In genomic region chr3:87765091-87765490, GRCm38 (mm10) we compare ENCODE assay signal across 9 mouse cellular contexts. TPM values are rescaled to one million over a fixed set of nuclear protein-coding genes. Genes with fewer than 3 reads are reported as not detected.
A peak's percentile ranks its signal among the peaks of the same experiment; 100 is the strongest.
DNase-seq lines count a peak whose midpoint lies in the region; ATAC-seq and TF ChIP-seq lines count a peak whose summit lies in the region.
"Had no signal": no experiment of that assay in that cellular context is flagged by ENCODE, and none has a peak within 500 bp of the region (broad histone marks: within the 10 kb centered on the region; RNA-seq: fewer than 3 reads in every experiment).

No protein-coding gene starts in this region.

- no peak for TF ChIP-seq CTCF in left cerebral cortex, adult 2 months (IDR thresholded peaks at IDR 0.05)
- TF ChIP-seq CTCF in liver, postnatal 0 days (IDR thresholded peaks at IDR 0.05; ENCODE audit: low read depth): no peak

- peak overlapping the region; percentile 62 for H3K9ac ChIP-seq in intestine, embryonic 16.5 days (ENCODE audit: low read depth, low read length)
- peak overlapping the region; percentile 26; the same call in 1 of the 2 replicates for H3K9ac ChIP-seq in liver, postnatal 0 days (replicated peaks)

- no peak for TF ChIP-seq EP300 in liver, postnatal 0 days (IDR thresholded peaks at IDR 0.05; ENCODE audit: low read depth)

- no peaks in the 10 kb centered on the region for H3K36me3 ChIP-seq in intestine, embryonic 16.5 days (ENCODE audit: control insufficient read depth, insufficient read depth, low read length)
- H3K36me3 ChIP-seq in liver, postnatal 0 days (replicated peaks; ENCODE audit: insufficient read depth, low read length): no peaks in the 10 kb centered on the region
- H3K36me3 ChIP-seq: G1E had no signal

- DNase-seq in left cerebral cortex, adult 2 months (ENCODE audit: extremely low spot score in 1 of 2, low spot score in 2 of 2): no peak
- DNase-seq in left cerebral cortex, adult 8-10 months (ENCODE audit: low spot score in 2 of 2): no peak
- DNase-seq in heart, adult 18-20 months: peak; percentile 56 to 79
- peak; percentile 66 for DNase-seq in liver, postnatal 0 days
- DNase-seq in skeletal muscle tissue, adult 2 months (ENCODE audit: low read depth, low spot score): peak; percentile 27
- no peak for DNase-seq in adipocyte (ENCODE audit: low spot score)

- no peaks in the 10 kb centered on the region for H3K27me3 ChIP-seq in intestine, embryonic 16.5 days (replicated peaks; ENCODE audit: control insufficient read depth, insufficient read depth, low read length)
- no peaks in the 10 kb centered on the region for H3K27me3 ChIP-seq in liver, postnatal 0 days (ENCODE audit: insufficient read depth, low read length)

- no peaks in the 10 kb centered on the region for H3K9me3 ChIP-seq in intestine, embryonic 16.5 days (ENCODE audit: control insufficient read depth, low read length)
- H3K9me3 ChIP-seq in liver, postnatal 0 days (ENCODE audit: low read length): no peaks in the 10 kb centered on the region
- H3K9me3 ChIP-seq: G1E had no signal

- intact Hi-C loops in left cerebral cortex, adult 2 months (cut with DNase I): no loop called here

- peak overlapping the region; percentile 21; the same call in 1 of the 2 replicates for H3K4me3 ChIP-seq in left cerebral cortex, adult 2 months
- peak overlapping the region; percentile 20 for H3K4me3 ChIP-seq in intestine, embryonic 16.5 days (ENCODE audit: low read length)
- H3K4me3 ChIP-seq in liver, postnatal 0 days (ENCODE audit: low read depth, low read length): 0 out of 2 replicates have a peak overlapping the region, but pooled peaks have one; percentile 3

- H3K27ac ChIP-seq in left cerebral cortex, adult 2 months: peak overlapping the region; percentile 73
- H3K27ac ChIP-seq in intestine, embryonic 16.5 days (ENCODE audit: low read length): peak overlapping the region; percentile 89
- H3K27ac ChIP-seq in liver, postnatal 0 days (ENCODE audit: low read depth): peak overlapping the region; percentile 75

- 18% methylated on average over 10 of the region's 10 CpGs for WGBS in intestine, embryonic 16.5 days
- 22% methylated on average over 10 of the region's 10 CpGs for WGBS in liver, postnatal 0 days (ENCODE audit: insufficient replicate concordance)

- ATAC-seq in intestine, embryonic 16.5 days: peak; percentile 18
- peak; percentile 63 for ATAC-seq in liver, postnatal 0 days
- no peak for ATAC-seq in cerebellum, adult (ENCODE audit: insufficient number of reproducible peaks, low FRiP score, low TSS enrichment)

- peak overlapping the region; percentile 55 for H3K4me2 ChIP-seq in intestine, embryonic 16.5 days (ENCODE audit: low read depth, low read length)
- H3K4me2 ChIP-seq in liver, postnatal 0 days (ENCODE audit: low read depth, low read length): peak overlapping the region; percentile 49

- peaks cover 60% of the 10 kb centered on the region for H3K4me1 ChIP-seq in intestine, embryonic 16.5 days (ENCODE audit: control insufficient read depth, insufficient read depth, low read length)
- peaks cover 19% of the 10 kb centered on the region for H3K4me1 ChIP-seq in liver, postnatal 0 days (ENCODE audit: insufficient read depth)

RNA-seq across cellular contexts. Expression of gene Lrrc71, which starts 16.7 kb away (rescaled TPM):
- total RNA-seq in left cerebral cortex, adult 2 months (2021): under 1 TPM; 0.16 to 0.54 TPM
- total RNA-seq in left cerebral cortex, adult 8-10 months (2022): 1 to 10 TPM in 2 of 4 experiments, under 1 TPM in 2; 0.57 to 2.5 (median 1.3) TPM
- under 1 TPM; 0.10 to 0.28 TPM for total RNA-seq in heart, adult 18-20 months (2021)
- polyA plus RNA-seq in intestine, embryonic 16.5 days (2015; fragmentation: Nextera tagmentation; extraction: Ambion mirVana): 0.39 and 0.58 TPM in 2 replicates
- 0.23 and 0.25 TPM in 2 replicates for polyA plus RNA-seq in liver, postnatal 0 days (2015; fragmentation: Nextera tagmentation; extraction: Ambion mirVana)
- polyA plus RNA-seq: G1E had no signal

RNA-seq across cellular contexts. Expression of gene Ntrk1, which starts 29.9 kb away (rescaled TPM):
- total RNA-seq in left cerebral cortex, adult 2 months (2021): under 1 TPM; 0.14 to 0.47 TPM
- total RNA-seq in left cerebral cortex, adult 8-10 months (2022): 1 to 10 TPM; 1.9 to 3.0 (median 2.5) TPM
- under 1 TPM in 1 of 2 experiments, not detected in 1; 0.57 TPM for total RNA-seq in heart, adult 18-20 months (2021)
- polyA plus RNA-seq in intestine, embryonic 16.5 days (2015; fragmentation: Nextera tagmentation; extraction: Ambion mirVana): 1.4 and 1.6 TPM in 2 replicates
- 0.47 and 0.53 TPM in 2 replicates for polyA plus RNA-seq in liver, postnatal 0 days (2015; fragmentation: Nextera tagmentation; extraction: Ambion mirVana)
- total RNA-seq: G1E had no signal
- polyA plus RNA-seq: G1E had no signal

RNA-seq across cellular contexts. Expression of gene Insrr, which starts 31.7 kb away (rescaled TPM):
- under 1 TPM; 0.54 to 0.72 TPM for total RNA-seq in left cerebral cortex, adult 2 months (2021)
- total RNA-seq in left cerebral cortex, adult 8-10 months (2022): 1 to 10 TPM in 2 of 4 experiments, under 1 TPM in 2; 0.66 to 1.6 (median 1.1) TPM
- under 1 TPM in 1 of 2 experiments, not detected in 1; 0.10 TPM for total RNA-seq in heart, adult 18-20 months (2021)
- 0.27 and 0.39 TPM in 2 replicates for polyA plus RNA-seq in intestine, embryonic 16.5 days (2015; fragmentation: Nextera tagmentation; extraction: Ambion mirVana)
- polyA plus RNA-seq in liver, postnatal 0 days (2015; fragmentation: Nextera tagmentation; extraction: Ambion mirVana): not detected in 2 replicates
- polyA plus RNA-seq: G1E had no signal

RNA-seq across cellular contexts. Expression of gene Pear1, which starts 59.0 kb away (rescaled TPM):
- total RNA-seq in left cerebral cortex, adult 2 months (2021): 1 to 10 TPM; 7.8 to 7.9 TPM
- 10 to 100 TPM in 1 of 4 experiments, 1 to 10 TPM in 3; 8.3 to 10.1 (median 9.5) TPM for total RNA-seq in left cerebral cortex, adult 8-10 months (2022)
- 10 to 100 TPM; 14.0 to 15.6 TPM for total RNA-seq in heart, adult 18-20 months (2021)
- 22.2 and 22.5 TPM in 2 replicates for polyA plus RNA-seq in intestine, embryonic 16.5 days (2015; fragmentation: Nextera tagmentation; extraction: Ambion mirVana)
- polyA plus RNA-seq in liver, postnatal 0 days (2015; fragmentation: Nextera tagmentation; extraction: Ambion mirVana): 4.8 and 5.1 TPM in 2 replicates
- polyA plus RNA-seq: G1E had no signal

Comparison
In these comparisons a context has a peak if more than half of its experiments do, and no peak if none do; other contexts are left out.
1. DNase-seq: peak in heart, adult 18-20 months (2 of 2), liver, postnatal 0 days (single experiment) and skeletal muscle tissue, adult 2 months (single experiment); none in left cerebral cortex, adult 2 months (0 of 2), left cerebral cortex, adult 8-10 months (0 of 2) and adipocyte (single experiment).
2. Peak in every context shown above with its lines, with median percentiles within 50 percentile points of each other: H3K27ac ChIP-seq and H3K4me3 ChIP-seq.